In genomic region chr13:78783591-78784240, GRCm38 (mm10) we compare ENCODE assay signal across 19 mouse cellular contexts.
DNase-seq lines count a peak whose midpoint lies in the region; ATAC-seq and TF ChIP-seq lines count a peak whose summit lies in the region.
"Had no signal": no experiment of that assay in that cellular context is flagged by ENCODE, and none has a peak within 500 bp of the region (broad histone marks: within the 10 kb centered on the region; RNA-seq: fewer than 3 reads in every experiment).

No protein-coding gene starts in this region.

- H3K36me3 ChIP-seq in intestine, embryonic 15.5 days, result no peaks in the 10 kb centered on the region
- no peaks in the 10 kb centered on the region for H3K36me3 ChIP-seq in intestine, postnatal 0 days (ENCODE audit: control insufficient read depth, insufficient read depth)
- H3K36me3 ChIP-seq in kidney, postnatal 0 days (ENCODE audit: insufficient read depth, low read length), result no peaks in the 10 kb centered on the region
- H3K36me3 ChIP-seq in lung, postnatal 0 days (ENCODE audit: insufficient read depth, low read length), result no peaks in the 10 kb centered on the region
- H3K36me3 ChIP-seq: embryonic facial prominence, embryonic 13.5 days; forebrain, embryonic 12.5 days; heart, embryonic 10.5 days had no signal

- H3K9me3 ChIP-seq in intestine, embryonic 15.5 days, result no peaks in the 10 kb centered on the region
- no peaks in the 10 kb centered on the region for H3K9me3 ChIP-seq in intestine, postnatal 0 days (ENCODE audit: control insufficient read depth)
- H3K9me3 ChIP-seq in kidney, postnatal 0 days (replicated peaks; ENCODE audit: low read length), result no peaks in the 10 kb centered on the region
- no peaks in the 10 kb centered on the region for H3K9me3 ChIP-seq in lung, postnatal 0 days (ENCODE audit: low read length)
- H3K9me3 ChIP-seq: embryonic facial prominence, embryonic 13.5 days; forebrain, embryonic 12.5 days; heart, embryonic 10.5 days had no signal

- no peaks in the 10 kb centered on the region for H3K27me3 ChIP-seq in intestine, embryonic 15.5 days (replicated peaks)
- H3K27me3 ChIP-seq in intestine, postnatal 0 days (replicated peaks; ENCODE audit: control insufficient read depth, insufficient read depth, low read length), result no peaks in the 10 kb centered on the region
- no peaks in the 10 kb centered on the region for H3K27me3 ChIP-seq in kidney, postnatal 0 days (ENCODE audit: insufficient read depth, low read length)
- no peaks in the 10 kb centered on the region for H3K27me3 ChIP-seq in lung, postnatal 0 days (replicated peaks; ENCODE audit: insufficient read depth, low read length)
- H3K27me3 ChIP-seq: embryonic facial prominence, embryonic 13.5 days; forebrain, embryonic 12.5 days had no signal

- H3K4me1 ChIP-seq in intestine, embryonic 15.5 days (replicated peaks), result no peaks in the 10 kb centered on the region
- no peaks in the 10 kb centered on the region for H3K4me1 ChIP-seq in intestine, postnatal 0 days (replicated peaks; ENCODE audit: control insufficient read depth, insufficient read depth, low read length)
- H3K4me1 ChIP-seq in kidney, postnatal 0 days (replicated peaks; ENCODE audit: insufficient read depth, low read length), result no peaks in the 10 kb centered on the region
- H3K4me1 ChIP-seq in lung, postnatal 0 days (ENCODE audit: insufficient read depth, low read depth, low read length), result no peaks in the 10 kb centered on the region
- H3K4me1 ChIP-seq: embryonic facial prominence, embryonic 13.5 days; forebrain, embryonic 12.5 days; heart, embryonic 10.5 days had no signal

- no peak overlapping the region for H3K27ac ChIP-seq in intestine, embryonic 15.5 days
- no peak overlapping the region for H3K27ac ChIP-seq in intestine, postnatal 0 days (ENCODE audit: low read depth, low read length)
- no peak overlapping the region for H3K27ac ChIP-seq in kidney, postnatal 0 days
- no peak overlapping the region for H3K27ac ChIP-seq in lung, postnatal 0 days (ENCODE audit: low read length)
- H3K27ac ChIP-seq: embryonic facial prominence, embryonic 13.5 days; forebrain, embryonic 12.5 days; heart, embryonic 10.5 days had no signal

- ATAC-seq in intestine, embryonic 15.5 days, result peak; percentile 63
- ATAC-seq in intestine, postnatal 0 days, result no peak
- ATAC-seq in kidney, postnatal 0 days (replicated peaks; ENCODE audit: low FRiP score, low read depth), result no peak
- no peak for ATAC-seq in lung, postnatal 0 days
- ATAC-seq: forebrain, embryonic 16.5 days had no signal

- no peak overlapping the region for H3K4me2 ChIP-seq in intestine, embryonic 15.5 days (replicated peaks)
- H3K4me2 ChIP-seq in intestine, postnatal 0 days (replicated peaks; ENCODE audit: low read depth), result no peak overlapping the region
- H3K4me2 ChIP-seq in kidney, postnatal 0 days (ENCODE audit: low read length), result no peak overlapping the region
- H3K4me2 ChIP-seq in lung, postnatal 0 days (replicated peaks; ENCODE audit: low read depth, low read length), result no peak overlapping the region
- H3K4me2 ChIP-seq: embryonic facial prominence, embryonic 13.5 days; forebrain, embryonic 12.5 days had no signal

- WGBS in intestine, embryonic 15.5 days, result 7% methylated on average over 1 of the region's 1 CpGs
- WGBS in intestine, postnatal 0 days, result 12% methylated on average over 1 of the region's 1 CpGs
- WGBS in kidney, postnatal 0 days, result 6% methylated on average over 1 of the region's 1 CpGs
- WGBS in lung, postnatal 0 days, result 13% methylated on average over 1 of the region's 1 CpGs

- TF ChIP-seq CTCF in intestine, postnatal 0 days (IDR thresholded peaks at IDR 0.05; ENCODE audit: low read depth), result no peak
- no peak for TF ChIP-seq CTCF in kidney, postnatal 0 days (IDR thresholded peaks at IDR 0.05; ENCODE audit: low read depth)
- TF ChIP-seq CTCF in lung, postnatal 0 days (IDR thresholded peaks at IDR 0.05), result no peak

- TF ChIP-seq EP300 in lung, postnatal 0 days (IDR thresholded peaks at IDR 0.05), result no peak

- no peak overlapping the region for H3K4me3 ChIP-seq in intestine, embryonic 15.5 days (replicated peaks)
- H3K4me3 ChIP-seq in intestine, postnatal 0 days (ENCODE audit: low read depth, low read length), result no peak overlapping the region
- H3K4me3 ChIP-seq in kidney, postnatal 0 days (replicated peaks; ENCODE audit: low read depth, low read length), result no peak overlapping the region
- H3K4me3 ChIP-seq in lung, postnatal 0 days (ENCODE audit: low read depth, low read length), result no peak overlapping the region
- H3K4me3 ChIP-seq: embryonic facial prominence, embryonic 13.5 days; forebrain, embryonic 12.5 days; heart, embryonic 10.5 days had no signal

- peak; percentile 54 for DNase-seq in kidney, postnatal 0 days (ENCODE audit: low spot score)
- DNase-seq in kidney, adult 8-10 months, result no peak
- DNase-seq in lung, postnatal 0 days (ENCODE audit: low spot score), result peak; percentile 6
- DNase-seq in lung, postnatal 14 days, result no peak
- DNase-seq in natural killer cell, adult 2 months (ENCODE audit: low spot score in 2 of 2), result no peak
- DNase-seq: adrenal gland, postnatal 10 days; cerebellum, adult 11 months; cerebellum, adult 8-10 months; cerebellum, postnatal 14 days; gastrocnemius, postnatal 10 days; heart, adult 18-20 months; heart, postnatal 10 days; heart, postnatal 4 days had no signal

- no peak overlapping the region for H3K9ac ChIP-seq in intestine, embryonic 15.5 days
- no peak overlapping the region for H3K9ac ChIP-seq in intestine, postnatal 0 days (ENCODE audit: low read depth, low read length)
- no peak overlapping the region for H3K9ac ChIP-seq in kidney, postnatal 0 days (ENCODE audit: low read depth, low read length)
- no peak overlapping the region for H3K9ac ChIP-seq in lung, postnatal 0 days (replicated peaks; ENCODE audit: low read depth)
- H3K9ac ChIP-seq: embryonic facial prominence, embryonic 13.5 days; forebrain, embryonic 12.5 days had no signal

Comparison
In these comparisons a context has a peak if more than half of its experiments do, and no peak if none do; other contexts are left out.
1. DNase-seq: peak in kidney, postnatal 0 days (single experiment) and lung, postnatal 0 days (single experiment); none in kidney, adult 8-10 months (0 of 2), lung, postnatal 14 days (single experiment) and natural killer cell, adult 2 months (0 of 2).